Mouse (Mus musculus) embryonic facial prominence, embryonic 10.5 days (tissue): Measurements from ENCODE around the gene She. TPM values are rescaled to one million over a fixed set of nuclear protein-coding genes. Genes with fewer than 3 reads are reported as not detected.
A peak's percentile ranks its signal among the peaks of the same experiment; 100 is the strongest.
"Not testable (repeated sequence)": the region's sequence is repeated elsewhere in the genome, so short reads cannot be mapped to it uniquely, and the experiment has no call there.

Experiments used
- DNase-seq: peaks from one replicate; pipeline ENCODE4 v3.0.0-alpha.2; 2017; ENCODE audit warnings: low spot score
- H3K27ac ChIP-seq: fragments of 300-500 bp; sonication (generic); replicated peaks from 2 replicates; pipeline ENCODE4 v1.5.1; 2016; ENCODE audit warnings: mild to moderate bottlenecking
- H3K27me3 ChIP-seq: fragments of 300-500 bp; sonication (generic); replicated peaks from 2 replicates; pipeline ENCODE4 v1.6.1; 2016; ENCODE audit warnings: low read depth, mild to moderate bottlenecking; ENCODE audit not compliant: poor library complexity, severe bottlenecking
- H3K36me3 ChIP-seq: fragments of 300-500 bp; sonication (generic); replicated peaks from 2 replicates; pipeline ENCODE4 v1.6.1; 2016; ENCODE audit warnings: mild to moderate bottlenecking, moderate library complexity
- H3K4me1 ChIP-seq: fragments of 300-500 bp; sonication (generic); 2 replicates; pipeline ENCODE4 v1.6.1; 2016
- H3K4me3 ChIP-seq: fragments of 300-500 bp; sonication (generic); 2 replicates; pipeline ENCODE4 v1.5.1; 2016; ENCODE audit warnings: mild to moderate bottlenecking, moderate library complexity
- H3K9me3 ChIP-seq: fragments of 300-500 bp; sonication (generic); 2 replicates; pipeline ENCODE4 v1.6.1; 2016; ENCODE audit warnings: mild to moderate bottlenecking
- whole genome bisulfite sequencing: fragments of 180-500 bp; shearing (Covaris S2); methylation state at CpG from one replicate; pipeline ENCODE4 v1.1.7; 2016; 5-methylcytosine and 5-hydroxymethylcytosine counted together
- polyA plus RNA-seq: library from polyadenylated mRNA; unstranded; fragments of >200 nt; fragmentation: Nextera tagmentation; extraction: Ambion mirVana; gene quantifications from 2 replicates; pipeline ENCODE4 v1.2.1, GENCODE M21; 2016

The She gene
- polyA plus RNA-seq, 1 experiment from 2014 or later: 2.7 TPM

- no peaks in the 10 kb centered on the region for H3K9me3 ChIP-seq
- 78% methylated on average over 5 of the region's 5 CpGs for WGBS
- H3K27ac ChIP-seq: peak overlapping the region; percentile 19; the same call in 1 of the 2 replicates
- H3K27me3 ChIP-seq: no peaks in the 10 kb centered on the region
- no peak overlapping the region for H3K4me3 ChIP-seq
- 0 out of 2 replicates have a peak, but pooled peaks cover 3% of the 10 kb centered on the region for H3K4me1 ChIP-seq
- DNase-seq: no peak
- H3K36me3 ChIP-seq: no peaks in the 10 kb centered on the region
These were observed 22.6 kb downstream of the She start for GRCm38 (mm10) chr3:89853752-89854151.

- Histone ChIP-seq H3K27me3 (0 out of 2 replicates have a peak, but pooled peaks cover 2% of the 10 kb centered on the region), H3K4me3 (no peak overlapping the region), H3K4me1 (peaks cover 13% of the 10 kb centered on the region), H3K9me3 (no peaks in the 10 kb centered on the region), H3K36me3 (no peaks in the 10 kb centered on the region), H3K27ac (no peak overlapping the region)
- 85% methylated on average over 3 of the region's 3 CpGs for WGBS
- DNase-seq: peak; percentile 39
These were observed 26.2 kb downstream of the She start for GRCm38 (mm10) chr3:89857353-89857752.

GRCm38 (mm10) chr3:89858123-89858522 lies 27.0 kb downstream of the She start:
- 14% methylated on average over 4 of the region's 4 CpGs for WGBS
- Histone ChIP-seq H3K27me3 (0 out of 2 replicates have a peak, but pooled peaks cover 2% of the 10 kb centered on the region), H3K4me1 (peaks cover 13% of the 10 kb centered on the region), H3K9me3 (no peaks in the 10 kb centered on the region), H3K36me3 (no peaks in the 10 kb centered on the region), H3K27ac (no peak overlapping the region), H3K4me3 (no peak overlapping the region)
- no peak for DNase-seq

- DNase-seq: no peak
- Histone ChIP-seq H3K27ac (no peak overlapping the region), H3K9me3 (no peaks in the 10 kb centered on the region), H3K4me3 (no peak overlapping the region), H3K4me1 (peaks cover 13% of the 10 kb centered on the region), H3K36me3 (no peaks in the 10 kb centered on the region), H3K27me3 (0 out of 2 replicates have a peak, but pooled peaks cover 2% of the 10 kb centered on the region)
- WGBS: 74% methylated on average over 8 of the region's 8 CpGs
These were observed 27.7 kb downstream of the She start for GRCm38 (mm10) chr3:89858888-89859287.

GRCm38 (mm10) chr3:89859936-89860335 lies 28.8 kb downstream of the She start:
- DNase-seq: no peak
- Histone ChIP-seq H3K36me3 (no peaks in the 10 kb centered on the region), H3K27me3 (0 out of 2 replicates have a peak, but pooled peaks cover 2% of the 10 kb centered on the region), H3K27ac (no peak overlapping the region), H3K4me1 (peaks cover 10% of the 10 kb centered on the region), H3K4me3 (no peak overlapping the region), H3K9me3 (no peaks in the 10 kb centered on the region)
- 72% methylated on average over 3 of the region's 3 CpGs for WGBS

GRCm38 (mm10) chr3:89860343-89860742 lies 29.2 kb downstream of the She start:
- H3K27me3 ChIP-seq: 0 out of 2 replicates have a peak, but pooled peaks cover 2% of the 10 kb centered on the region
- WGBS: 77% methylated on average over 3 of the region's 3 CpGs
- H3K36me3 ChIP-seq: no peaks in the 10 kb centered on the region
- H3K9me3 ChIP-seq: no peaks in the 10 kb centered on the region
- H3K4me3 ChIP-seq: no peak overlapping the region
- no peak for DNase-seq
- peaks cover 10% of the 10 kb centered on the region for H3K4me1 ChIP-seq
- H3K27ac ChIP-seq: no peak overlapping the region

- peak; percentile 41 for DNase-seq
- H3K4me3 ChIP-seq: no peak overlapping the region
- WGBS: 26% methylated on average over 4 of the region's 4 CpGs
- 0 out of 2 replicates have a peak, but pooled peaks cover 2% of the 10 kb centered on the region for H3K27me3 ChIP-seq
- H3K27ac ChIP-seq: no peak overlapping the region; the same call in 1 of the 2 replicates
- H3K4me1 ChIP-seq: peaks cover 10% of the 10 kb centered on the region
- no peaks in the 10 kb centered on the region for H3K9me3 ChIP-seq
- H3K36me3 ChIP-seq: no peaks in the 10 kb centered on the region
These were observed 29.9 kb downstream of the She start for GRCm38 (mm10) chr3:89861070-89861469.

- WGBS: 82% methylated on average over 8 of the region's 8 CpGs
- no peak for DNase-seq
- peaks cover 10% of the 10 kb centered on the region for H3K4me1 ChIP-seq
- H3K9me3 ChIP-seq: no peaks in the 10 kb centered on the region
- H3K36me3 ChIP-seq: no peaks in the 10 kb centered on the region
- H3K27ac ChIP-seq: no peak overlapping the region
- 0 out of 2 replicates have a peak, but pooled peaks cover 2% of the 10 kb centered on the region for H3K27me3 ChIP-seq
- H3K4me3 ChIP-seq: no peak overlapping the region
These were observed 31.1 kb downstream of the She start for GRCm38 (mm10) chr3:89862182-89862761.

- not testable (repeated sequence) for DNase-seq, H3K9me3 ChIP-seq, H3K27ac ChIP-seq, H3K4me3 ChIP-seq, H3K27me3 ChIP-seq, H3K36me3 ChIP-seq
- peaks cover 15% of the 10 kb centered on the region for H3K4me1 ChIP-seq
- 90% methylated on average over 3 of the region's 3 CpGs for WGBS
These were observed 32.1 kb downstream of the She start for GRCm38 (mm10) chr3:89863276-89863675.

GRCm38 (mm10) chr3:89863716-89864509 lies 32.7 kb downstream of the She start:
- Histone ChIP-seq H3K27me3 (0 out of 2 replicates have a peak, but pooled peaks cover 2% of the 10 kb centered on the region), H3K4me1 (peaks cover 19% of the 10 kb centered on the region), H3K4me3 (no peak overlapping the region), H3K36me3 (no peaks in the 10 kb centered on the region), H3K27ac (no peak overlapping the region), H3K9me3 (no peaks in the 10 kb centered on the region)
- DNase-seq: no peak
- 85% methylated on average over 9 of the region's 9 CpGs for WGBS

GRCm38 (mm10) chr3:89865020-89865419 lies 33.9 kb downstream of the She start:
- 66% methylated on average over 6 of the region's 6 CpGs for WGBS
- Histone ChIP-seq H3K4me1 (peaks cover 23% of the 10 kb centered on the region), H3K27me3 (0 out of 2 replicates have a peak, but pooled peaks cover 2% of the 10 kb centered on the region), H3K36me3 (no peaks in the 10 kb centered on the region), H3K9me3 (no peaks in the 10 kb centered on the region), H3K27ac (no peak overlapping the region), H3K4me3 (no peak overlapping the region)
- no peak for DNase-seq

- DNase-seq: no peak
- H3K27me3 ChIP-seq: 0 out of 2 replicates have a peak, but pooled peaks cover 2% of the 10 kb centered on the region
- no peaks in the 10 kb centered on the region for H3K36me3 ChIP-seq
- H3K4me1 ChIP-seq: peaks cover 25% of the 10 kb centered on the region
- H3K9me3 ChIP-seq: no peaks in the 10 kb centered on the region
- 86% methylated on average over 4 of the region's 4 CpGs for WGBS
- H3K27ac ChIP-seq: no peak overlapping the region
- H3K4me3 ChIP-seq: no peak overlapping the region
These were observed 34.6 kb downstream of the She start for GRCm38 (mm10) chr3:89865764-89866163.

GRCm38 (mm10) chr3:89867651-89868050 lies 36.5 kb downstream of the She start:
- no peaks in the 10 kb centered on the region for H3K9me3 ChIP-seq
- peaks cover 23% of the 10 kb centered on the region for H3K4me1 ChIP-seq
- no peak overlapping the region for H3K27ac ChIP-seq
- WGBS: 78% methylated on average over 4 of the region's 4 CpGs
- H3K27me3 ChIP-seq: no peaks in the 10 kb centered on the region
- no peaks in the 10 kb centered on the region for H3K36me3 ChIP-seq
- no peak overlapping the region for H3K4me3 ChIP-seq
- DNase-seq: no peak
